Mouse (Mus musculus) heart, postnatal 0 days (tissue): ENCODE measurements around the gene Tln2. TPM values are rescaled to one million over a fixed set of nuclear protein-coding genes. Genes with fewer than 3 reads are reported as not detected.

Source experiments
- ATAC-seq: fragments of 200-750 bp; cut with Nextera tagmentation; 2 replicates; pipeline ENCODE4 v1.8.0; 2017; ENCODE audit warnings: low read depth, moderate number of reproducible peaks, moderate library complexity; ENCODE audit not compliant: insufficient read depth
- DNase-seq: peaks from one replicate; pipeline ENCODE4 v3.0.0-alpha.2; 2016; ENCODE audit warnings: low spot score
- H3K27ac ChIP-seq: fragments of 300-500 bp; sonication (generic); 2 replicates; pipeline ENCODE4 v1.5.1; 2014; ENCODE audit warnings: low read depth, mild to moderate bottlenecking
- H3K27me3 ChIP-seq: fragments of 300-500 bp; sonication (generic); 2 replicates; pipeline ENCODE4 v1.6.1; 2014; ENCODE audit warnings: low read length, mixed read lengths; ENCODE audit not compliant: control insufficient read depth, insufficient read depth
- H3K36me3 ChIP-seq: fragments of 300-500 bp; sonication (generic); replicated peaks from 2 replicates; pipeline ENCODE4 v1.6.1; 2014; ENCODE audit warnings: low read length, mixed read lengths; ENCODE audit not compliant: control insufficient read depth, insufficient read depth
- H3K4me1 ChIP-seq: fragments of 300-500 bp; sonication (generic); 2 replicates; pipeline ENCODE4 v1.6.1; 2014; ENCODE audit warnings: antibody characterized with exemption; ENCODE audit not compliant: control insufficient read depth, insufficient read depth
- H3K4me2 ChIP-seq: fragments of 300-500 bp; sonication (generic); 2 replicates; pipeline ENCODE4 v1.6.1; 2014; ENCODE audit warnings: low read depth, mild to moderate bottlenecking, low read length, moderate library complexity
- H3K4me3 ChIP-seq: fragments of 300-500 bp; sonication (generic); 2 replicates; pipeline ENCODE4 v1.5.1; 2014; ENCODE audit warnings: low read depth, low read length
- H3K9ac ChIP-seq: fragments of 300-500 bp; sonication (generic); replicated peaks from 2 replicates; pipeline ENCODE4 v1.6.1; 2014; ENCODE audit warnings: low read depth, low read length, mixed read lengths
- H3K9me3 ChIP-seq: fragments of 300-500 bp; sonication (generic); replicated peaks from 2 replicates; pipeline ENCODE4 v1.6.1; 2016; ENCODE audit warnings: low read length; ENCODE audit not compliant: control insufficient read depth
- CTCF ChIP-seq: IDR thresholded peaks from 2 replicates; pipeline ENCODE4 v1.5.1; 2016; ENCODE audit warnings: antibody characterized with exemption, control low read depth, low read depth
- EP300 ChIP-seq: IDR thresholded peaks from 2 replicates; pipeline ENCODE4 v1.6.1; 2016; ENCODE audit warnings: antibody characterized with exemption, low read depth
- WGBS: fragments of 180-500 bp; shearing (Covaris S2); extraction: QIAGEN DNeasy Blood & Tissue Kit; methylation state at CpG from one replicate; pipeline ENCODE4 v1.1.7; 2014; 5-methylcytosine and 5-hydroxymethylcytosine counted together
- polyA plus RNA-seq: library from polyadenylated mRNA; unstranded; fragments of >200 nt; fragmentation: Nextera tagmentation; extraction: Ambion mirVana; gene quantifications from 2 replicates; pipeline ENCODE4 v1.2.1, GENCODE M21; 2015
- total RNA-seq: library from RNA; depleted of rRNA; stranded (reverse); fragments of >200 nt; gene quantifications from 2 replicates; pipeline ENCODE4 v1.2.3, GENCODE M21; 2014; ENCODE audit warnings: low replicate concordance

Gene Tln2
- total and polyA plus RNA-seq, 2 experiments from 2014 or later = 67.0 to 92.6 TPM

DNA sequence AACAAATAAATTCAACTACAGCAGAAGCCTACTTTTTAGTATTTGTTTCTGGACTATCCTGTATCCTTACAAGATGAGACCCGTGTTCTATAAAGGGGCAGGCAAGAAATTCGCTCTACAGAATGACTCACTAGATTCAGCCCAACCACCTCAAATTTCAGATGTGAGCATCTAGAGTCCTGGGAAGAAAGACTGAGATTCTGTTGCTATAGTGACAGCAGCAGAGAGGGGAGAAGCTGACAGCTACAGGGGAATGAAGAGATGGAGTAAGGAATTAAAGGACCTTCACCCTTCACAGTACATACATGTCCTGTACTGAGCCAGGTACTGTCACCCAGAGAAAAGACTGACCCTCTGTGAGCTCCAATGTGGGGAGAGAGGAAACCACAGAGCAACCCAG, 148.8 kb downstream of the Tln2 start:
- ATAC-seq (no peak), DNase-seq (no peak)
- Histone ChIP-seq H3K36me3 (no peaks in the 10 kb centered on the region), H3K27ac (no peak overlapping the region), H3K9me3 (no peaks in the 10 kb centered on the region), H3K27me3 (no peaks in the 10 kb centered on the region), H3K4me3 (no peak overlapping the region), H3K4me2 (no peak overlapping the region), H3K9ac (no peak overlapping the region), H3K4me1 (no peaks in the 10 kb centered on the region; the same call in 1 of the 2 replicates)
- 80% methylated on average over 2 of the region's 2 CpGs for WGBS
- no peak for TF ChIP-seq CTCF
- no peak for TF ChIP-seq EP300

DNA sequence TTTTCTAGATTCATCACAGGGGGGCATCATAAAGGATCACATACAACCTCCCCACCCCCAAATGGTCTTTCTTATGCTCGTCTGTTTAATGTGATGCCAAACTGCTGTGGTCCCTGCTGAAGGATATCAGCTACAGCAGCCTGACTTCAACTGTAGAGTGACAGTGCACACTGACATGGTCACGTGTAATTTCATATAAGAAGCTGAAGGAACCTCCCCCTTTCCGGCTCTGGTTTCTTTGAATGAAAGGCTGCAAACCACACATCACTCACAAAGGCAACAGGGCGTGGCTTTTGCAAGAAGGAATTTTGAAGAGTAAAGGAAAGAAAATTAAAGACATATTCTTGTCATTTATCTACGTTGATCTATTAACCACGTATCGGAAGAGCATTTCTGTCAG, 154.8 kb downstream of the Tln2 start:
- H3K4me1 ChIP-seq = peaks cover 10% of the 10 kb centered on the region; the same call in 1 of the 2 replicates
- no peak overlapping the region for H3K4me3 ChIP-seq
- no peak overlapping the region for H3K4me2 ChIP-seq
- no peaks in the 10 kb centered on the region for H3K36me3 ChIP-seq
- no peak overlapping the region for H3K27ac ChIP-seq
- H3K9ac ChIP-seq = no peak overlapping the region
- ATAC-seq (no peak), DNase-seq (no peak)
- no peaks in the 10 kb centered on the region for H3K9me3 ChIP-seq
- 70% methylated on average over 7 of the region's 7 CpGs for WGBS
- no peaks in the 10 kb centered on the region for H3K27me3 ChIP-seq
- TF ChIP-seq EP300 (no peak), CTCF (no peak)

GRCm38 (mm10) chr9:67399563-67399962, 159.9 kb downstream of the Tln2 start:
- DNase-seq (no peak), ATAC-seq (no peak)
- no peaks in the 10 kb centered on the region for H3K27me3 ChIP-seq
- no peak overlapping the region for H3K4me2 ChIP-seq
- H3K9ac ChIP-seq = no peak overlapping the region
- no peak overlapping the region for H3K27ac ChIP-seq
- no peaks in the 10 kb centered on the region for H3K9me3 ChIP-seq
- TF ChIP-seq CTCF = no peak
- no peak for TF ChIP-seq EP300
- 90% methylated on average over 6 of the region's 6 CpGs for WGBS
- H3K4me3 ChIP-seq = no peak overlapping the region
- H3K36me3 ChIP-seq = peaks cover 12% of the 10 kb centered on the region
- H3K4me1 ChIP-seq = peaks cover 10% of the 10 kb centered on the region; the same call in 1 of the 2 replicates

- WGBS = 78% methylated on average over 3 of the region's 3 CpGs
- TF ChIP-seq EP300 (no peak), CTCF (no peak)
- no peak for ATAC-seq
Measured at GRCm38 (mm10) chr9:67397756-67398155, 161.7 kb downstream of the Tln2 start.

DNA sequence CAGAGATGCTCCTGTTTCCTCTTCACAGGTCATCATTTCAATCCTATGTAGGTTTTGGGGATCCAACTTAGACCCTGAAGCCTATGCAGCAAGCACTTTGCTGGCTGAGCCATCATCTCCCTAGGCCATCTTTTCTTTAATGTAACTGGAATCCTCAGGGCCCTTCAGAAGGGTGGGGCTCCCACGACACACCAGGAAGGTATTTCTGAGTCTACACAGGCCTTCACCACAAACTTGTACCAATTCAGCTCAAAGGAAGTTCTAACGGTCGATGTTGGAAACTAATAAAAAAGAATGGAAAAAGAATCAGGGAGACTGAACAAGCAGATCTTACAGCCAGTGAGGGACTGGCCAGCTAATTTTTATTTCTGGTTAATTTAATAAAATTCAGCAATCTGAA, 163.1 kb downstream of the Tln2 start:
- no peaks in the 10 kb centered on the region for H3K4me1 ChIP-seq
- H3K36me3 ChIP-seq = peaks cover 12% of the 10 kb centered on the region
- no peak overlapping the region for H3K4me3 ChIP-seq
- DNase-seq (no peak), ATAC-seq (no peak)
- H3K27ac ChIP-seq = no peak overlapping the region
- no peak overlapping the region for H3K4me2 ChIP-seq
- TF ChIP-seq EP300 (no peak), CTCF (no peak)
- no peaks in the 10 kb centered on the region for H3K9me3 ChIP-seq
- no peaks in the 10 kb centered on the region for H3K27me3 ChIP-seq
- 84% methylated on average over 3 of the region's 3 CpGs for WGBS
- H3K9ac ChIP-seq = no peak overlapping the region

More at GRCm38 (mm10) chr9:67397756-67398155, 161.7 kb downstream of the Tln2 start:
- DNase-seq = no peak
- peaks cover 12% of the 10 kb centered on the region for H3K36me3 ChIP-seq
- H3K9ac ChIP-seq = no peak overlapping the region
- H3K27ac ChIP-seq = no peak overlapping the region
- no peaks in the 10 kb centered on the region for H3K4me1 ChIP-seq
- H3K9me3 ChIP-seq = no peaks in the 10 kb centered on the region
- H3K4me2 ChIP-seq = no peak overlapping the region
- no peak overlapping the region for H3K4me3 ChIP-seq
- no peaks in the 10 kb centered on the region for H3K27me3 ChIP-seq

DNA sequence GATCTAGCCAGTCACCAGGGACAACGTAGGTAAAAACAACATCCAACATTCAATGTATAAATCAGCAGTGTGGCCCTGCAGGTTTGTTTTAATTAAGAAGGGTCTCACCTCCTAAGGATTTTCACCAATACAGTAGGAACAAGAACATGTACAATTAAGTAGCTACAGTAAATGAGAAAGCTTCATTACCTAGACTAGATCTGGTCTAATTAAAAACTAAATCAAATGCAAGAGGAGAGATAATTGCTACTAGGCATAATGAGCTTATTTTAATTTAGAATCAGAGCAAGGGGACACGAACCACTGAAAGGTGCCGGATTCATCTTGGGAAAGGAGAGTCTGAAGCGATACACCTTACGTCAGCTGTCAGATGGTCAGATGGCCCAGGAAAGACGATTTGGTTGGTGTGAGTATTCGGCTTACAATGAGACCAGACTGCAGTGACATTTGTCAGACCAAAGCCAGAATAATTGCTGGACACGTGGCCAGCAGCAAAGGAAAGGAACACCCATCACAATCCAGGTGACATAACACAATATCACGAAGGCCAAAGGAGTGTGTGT, 175.4 kb downstream of the Tln2 start:
- H3K27ac ChIP-seq = no peak overlapping the region
- H3K27me3 ChIP-seq = no peaks in the 10 kb centered on the region
- no peak overlapping the region for H3K9ac ChIP-seq
- peaks cover 34% of the 10 kb centered on the region for H3K36me3 ChIP-seq
- no peaks in the 10 kb centered on the region for H3K4me1 ChIP-seq
- H3K4me3 ChIP-seq = no peak overlapping the region
- ATAC-seq (no peak), DNase-seq (no peak)
- WGBS = 85% methylated on average over 9 of the region's 9 CpGs
- H3K4me2 ChIP-seq = no peak overlapping the region
- TF ChIP-seq CTCF = no peak
- TF ChIP-seq EP300 = no peak
- no peaks in the 10 kb centered on the region for H3K9me3 ChIP-seq
